Mouse (Mus musculus): ENCODE measurements at regions not wholly inside any gene's neighbourhood (a gene's known extent, or its start where the extent isn't known, plus 50 kb on each side); places are given as distances from the start of the nearest gene placed in this dataset.

DNA sequence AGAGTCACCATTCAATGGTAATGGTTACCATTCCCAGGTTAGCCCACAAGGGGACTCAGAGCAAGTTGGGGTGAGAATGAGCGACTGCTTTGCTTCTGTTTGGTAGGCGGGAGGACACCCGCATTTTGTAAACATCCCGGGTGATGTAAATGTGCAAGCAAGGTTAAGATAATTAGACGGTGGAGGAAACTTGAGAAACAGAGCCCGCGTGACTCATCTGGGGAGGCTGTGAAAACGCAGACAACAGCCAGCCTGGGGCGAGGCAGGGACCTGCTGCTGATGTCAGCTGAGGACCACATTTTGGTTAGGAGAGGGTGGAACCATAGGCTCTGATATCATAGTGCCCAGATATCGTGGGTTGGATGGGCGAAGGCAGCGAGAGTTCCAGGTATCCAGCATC lies 52.6 kb upstream of the Zbtb40 start:
- DNase-seq (ENCODE audit: low spot score), result no peak

DNA sequence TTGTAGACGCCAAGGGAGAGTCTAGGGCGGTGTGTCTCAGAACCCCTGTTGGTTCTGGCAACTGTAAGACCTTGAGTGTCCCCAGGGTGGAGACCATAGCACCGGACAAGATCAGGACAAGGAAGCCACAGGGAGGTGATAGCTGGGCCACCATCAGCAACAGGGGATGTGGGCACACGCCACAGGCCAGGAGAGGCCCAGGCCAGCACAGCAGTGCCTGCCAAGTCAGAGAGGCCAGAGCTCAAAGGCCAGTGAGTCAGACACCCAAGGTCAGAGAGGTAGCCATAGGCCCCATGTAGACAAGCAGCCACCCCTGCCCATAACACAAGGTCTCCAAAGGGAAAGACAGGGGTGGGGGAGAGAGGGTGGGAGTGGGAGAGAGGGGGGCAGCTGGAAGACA lies 52.2 kb upstream of the Zbtb40 start:
- no peak for DNase-seq (ENCODE audit: low spot score)
